Mouse (Mus musculus) regulatory T cell (primary cell): ENCODE results near the gene Tmprss13.

Experiments used
- in situ Hi-C: fragments of 300-600 bp; cut with MboI, MseI; formaldehyde crosslinking; loops from one replicate; pipeline ENCODE4 v1.15.1; 2025; ENCODE audit warnings: high pct_unique_total_duplicates

The Tmprss13 gene

GRCm38 (mm10) chr9:45382336-45382735 lies 63.4 kb downstream of the Tmprss13 start:
- in situ Hi-C loops: no loop called here

GRCm38 (mm10) chr9:45382834-45383233 lies 63.9 kb downstream of the Tmprss13 start:
- in situ Hi-C loops: no loop called here

- in situ Hi-C loops: no loop called here
These were observed 65.0 kb downstream of the Tmprss13 start for GRCm38 (mm10) chr9:45383883-45384282.

- in situ Hi-C loops: no loop called here
These were observed 67.8 kb downstream of the Tmprss13 start for GRCm38 (mm10) chr9:45386698-45387097.

- in situ Hi-C loops: no loop called here
These were observed 69.6 kb downstream of the Tmprss13 start for GRCm38 (mm10) chr9:45388385-45388994.

- in situ Hi-C loops: no loop called here
These were observed 70.7 kb downstream of the Tmprss13 start for GRCm38 (mm10) chr9:45389596-45389995.

GRCm38 (mm10) chr9:45391299-45391698 lies 72.4 kb downstream of the Tmprss13 start:
- in situ Hi-C loops: loop anchor here (5.0 kb wide), 2 partner anchors 89 to 169 kb away; no protein-coding TSS in a partner anchor

- in situ Hi-C loops: no loop called here
These were observed 76.3 kb downstream of the Tmprss13 start for GRCm38 (mm10) chr9:45395218-45395617.

GRCm38 (mm10) chr9:45395796-45396195 lies 76.9 kb downstream of the Tmprss13 start:
- in situ Hi-C loops: no loop called here
